In genomic region chr1:77978696-77979095, GRCm38 (mm10) we compare ENCODE assay signal across 9 mouse cellular contexts.
A peak's percentile ranks its signal among the peaks of the same experiment; 100 is the strongest.
DNase-seq lines count a peak whose midpoint lies in the region; ATAC-seq and TF ChIP-seq lines count a peak whose summit lies in the region.
"Had no signal": no experiment of that assay in that cellular context is flagged by ENCODE, and none has a peak within 500 bp of the region (broad histone marks: within the 10 kb centered on the region; RNA-seq: fewer than 3 reads in every experiment).

No protein-coding gene starts in this region.

- no peak overlapping the region for H3K27ac ChIP-seq in kidney, embryonic 15.5 days
- no peak overlapping the region for H3K27ac ChIP-seq in embryonic fibroblast, embryonic 13.5 days (ENCODE audit: insufficient read depth, low read length)
- H3K27ac ChIP-seq in neural tube, embryonic 11.5 days (ENCODE audit: low read depth, low read length) = no peak overlapping the region

- DNase-seq in kidney, adult 11 months = peak; percentile 19
- DNase-seq in brain, adult 2 months (ENCODE audit: low read depth, low spot score) = peak; percentile 79
- peak; percentile 47 for DNase-seq in hindlimb bud, embryonic 11.5 days (ENCODE audit: extremely low spot score, low read depth, low spot score)
- peak; percentile 84 to 86 for DNase-seq in left cerebral cortex, postnatal 25 days (ENCODE audit: low spot score in 2 of 2)
- peak; percentile 80 for DNase-seq in neural tube, embryonic 11.5 days (ENCODE audit: low spot score)
- DNase-seq in thymus, postnatal 14 days = peak; percentile 16

- no peak overlapping the region for H3K4me2 ChIP-seq in kidney, embryonic 15.5 days
- H3K4me2 ChIP-seq in neural tube, embryonic 11.5 days (ENCODE audit: low read depth) = no peak overlapping the region

- no peak overlapping the region for H3K4me3 ChIP-seq in kidney, embryonic 15.5 days (replicated peaks)
- H3K4me3 ChIP-seq in embryonic fibroblast, embryonic 13.5 days (ENCODE audit: insufficient read depth, low read length) = no peak overlapping the region
- H3K4me3 ChIP-seq in neural tube, embryonic 11.5 days (ENCODE audit: low read depth, low read length) = no peak overlapping the region
- H3K4me3 ChIP-seq: erythroblast, embryonic 14.5 days had no signal

- peaks cover 75% of the 10 kb centered on the region for H3K27me3 ChIP-seq in kidney, embryonic 15.5 days
- no peaks in the 10 kb centered on the region; the same call in 1 of the 2 replicates for H3K27me3 ChIP-seq in neural tube, embryonic 11.5 days (ENCODE audit: control insufficient read depth, insufficient read depth, low read length)

- no peak for ATAC-seq in kidney, embryonic 15.5 days (replicated peaks; ENCODE audit: low FRiP score)
- ATAC-seq in neural tube, embryonic 11.5 days (ENCODE audit: insufficient read depth, low FRiP score, low TSS enrichment) = peak; percentile 60; the same call in 1 of the 2 replicates

- intact Hi-C loops in left cerebral cortex, postnatal 25 days (cut with DNase I) = loop anchor here (1.0 to 2.0 kb wide), 2 partner anchors 441 to 476 kb away; no protein-coding TSS in a partner anchor

- no peak for TF ChIP-seq POLR2A in embryonic fibroblast, embryonic 13.5 days (IDR thresholded peaks at IDR 0.05; ENCODE audit: low read depth, low read length)

- no peaks in the 10 kb centered on the region for H3K4me1 ChIP-seq in kidney, embryonic 15.5 days
- no peaks in the 10 kb centered on the region for H3K4me1 ChIP-seq in embryonic fibroblast, embryonic 13.5 days (ENCODE audit: control insufficient read depth, insufficient read depth, low read length)
- H3K4me1 ChIP-seq in neural tube, embryonic 11.5 days (ENCODE audit: control insufficient read depth, insufficient read depth, low read length) = no peaks in the 10 kb centered on the region

- peak; percentile 69; the same call in 1 of the 2 replicates for TF ChIP-seq CTCF in embryonic fibroblast, embryonic 13.5 days (IDR thresholded peaks at IDR 0.05; ENCODE audit: borderline replicate concordance, insufficient read depth, low read length)

- H3K9ac ChIP-seq in kidney, embryonic 15.5 days = no peak overlapping the region
- H3K9ac ChIP-seq in neural tube, embryonic 11.5 days (ENCODE audit: low read length) = no peak overlapping the region

- WGBS in kidney, embryonic 15.5 days = 5% methylated on average over 7 of the region's 7 CpGs
- WGBS in neural tube, embryonic 11.5 days = 4% methylated on average over 7 of the region's 7 CpGs

- H3K36me3 ChIP-seq in kidney, embryonic 15.5 days = no peaks in the 10 kb centered on the region
- no peaks in the 10 kb centered on the region for H3K36me3 ChIP-seq in neural tube, embryonic 11.5 days (ENCODE audit: control insufficient read depth, insufficient read depth, low read length)

- no peaks in the 10 kb centered on the region for H3K9me3 ChIP-seq in kidney, embryonic 15.5 days (replicated peaks)
- H3K9me3 ChIP-seq in neural tube, embryonic 11.5 days (ENCODE audit: control insufficient read depth, low read length) = no peaks in the 10 kb centered on the region

Comparison
In these comparisons a context has a peak if more than half of its experiments do, and no peak if none do; other contexts are left out.
1. DNase-seq: peak in every context shown above with its lines; median percentile 85 in left cerebral cortex, postnatal 25 days; 80 in neural tube, embryonic 11.5 days; 79 in brain, adult 2 months; 47 in hindlimb bud, embryonic 11.5 days; 19 in kidney, adult 11 months; 16 in thymus, postnatal 14 days.